Mouse (Mus musculus) retina, postnatal 7 days (tissue): Measurements from ENCODE around the gene Yes1.
"Not testable (repeated sequence)": the region's sequence is repeated elsewhere in the genome, so short reads cannot be mapped to it uniquely, and the experiment has no call there.

ENCODE experiments used
- DNase-seq: peaks from one replicate; pipeline ENCODE4 v3.0.0-alpha.2; 2012; ENCODE audit warnings: low read depth, low spot score

Gene Yes1

GRCm38 (mm10) chr5:32610801-32611340, at the start of gene Yes1:
TSS of gene Yes1 (plus strand) at chr5:32611171.
- peak; percentile 77 for DNase-seq

DNA sequence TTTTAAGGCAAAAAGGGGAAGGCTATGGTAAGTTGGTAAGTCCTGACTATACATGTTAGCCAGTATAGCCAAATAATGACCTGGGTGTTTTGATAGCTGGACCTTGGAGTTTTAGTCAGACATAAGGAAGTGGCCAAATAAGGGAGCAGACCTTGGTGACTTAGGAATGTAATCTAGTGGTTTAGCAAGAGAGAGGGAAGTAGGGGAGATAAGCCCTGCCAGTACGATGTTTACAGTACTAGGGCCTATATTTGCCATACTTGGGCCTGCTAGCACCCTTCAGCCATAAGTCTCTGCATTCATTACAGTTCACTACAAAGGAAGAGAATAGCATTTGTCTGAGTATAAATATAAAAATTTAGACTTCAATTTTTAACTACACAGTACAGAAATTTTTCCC, 46.3 kb upstream of the Yes1 start:
- no peak for DNase-seq

DNA sequence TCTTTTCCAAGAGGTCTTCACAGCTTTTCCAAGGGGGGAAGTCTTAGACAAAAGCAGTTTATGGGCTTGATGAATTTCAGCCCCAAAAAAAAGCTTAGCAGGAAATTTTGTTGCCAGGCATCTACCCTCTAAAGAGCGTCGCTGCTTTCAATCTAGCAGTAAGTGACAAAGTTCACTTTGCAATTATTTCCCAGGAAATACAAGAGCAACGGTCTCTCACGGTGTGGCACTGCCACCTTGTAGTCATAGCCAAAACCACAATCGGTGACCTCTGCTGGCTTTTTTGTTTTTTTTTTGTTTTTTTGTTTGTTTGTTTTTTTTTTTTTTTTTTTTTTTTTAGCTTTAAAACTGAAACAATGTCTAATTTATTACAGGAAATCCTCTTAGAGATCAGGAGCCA, 39.2 kb upstream of the Yes1 start:
- no peak for DNase-seq

DNA sequence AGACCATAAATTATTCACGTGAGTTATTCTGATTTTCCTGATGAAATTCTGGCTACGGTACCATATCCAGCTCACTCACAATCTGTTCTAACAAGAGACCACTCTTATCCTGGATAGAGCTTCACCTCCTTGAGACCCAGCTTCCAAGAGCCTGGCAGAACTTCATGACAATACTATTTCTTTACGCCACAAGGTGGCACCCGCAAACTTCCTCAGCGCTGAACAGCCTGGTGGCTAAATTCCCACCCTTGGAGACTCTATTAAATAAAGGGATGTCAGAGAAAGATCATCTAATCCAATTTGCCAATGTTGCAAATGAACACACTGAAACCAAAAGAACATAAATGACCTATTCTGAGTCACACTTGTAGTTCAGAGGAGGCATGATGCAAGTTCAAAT, 22.8 kb upstream of the Yes1 start:
- peak; percentile 33 for DNase-seq

GRCm38 (mm10) chr5:32593793-32594192, 17.2 kb upstream of the Yes1 start:
- no peak for DNase-seq

DNA sequence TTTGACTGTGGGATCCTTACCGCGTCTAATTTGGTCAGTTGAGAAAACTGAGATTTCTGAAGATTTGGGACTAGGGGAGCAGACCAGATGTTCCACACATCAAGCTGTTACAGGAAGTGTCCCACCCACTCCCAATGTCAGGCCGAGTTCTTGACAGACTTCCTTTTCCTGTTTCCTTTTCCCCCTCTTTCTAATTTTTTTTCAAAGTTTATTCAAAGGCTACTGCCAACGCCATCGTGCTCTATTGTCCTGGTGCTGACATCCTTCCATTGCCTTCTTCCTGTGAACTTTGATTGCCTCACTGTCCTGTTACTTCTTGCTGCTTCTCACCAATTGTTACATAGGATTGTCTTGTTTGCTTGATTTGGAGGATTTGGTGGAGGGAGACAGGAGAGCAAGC, 16.6 kb upstream of the Yes1 start:
- no peak for DNase-seq

- DNase-seq, result no peak
These were observed 5.1 kb upstream of the Yes1 start for GRCm38 (mm10) chr5:32605911-32606310.

DNA sequence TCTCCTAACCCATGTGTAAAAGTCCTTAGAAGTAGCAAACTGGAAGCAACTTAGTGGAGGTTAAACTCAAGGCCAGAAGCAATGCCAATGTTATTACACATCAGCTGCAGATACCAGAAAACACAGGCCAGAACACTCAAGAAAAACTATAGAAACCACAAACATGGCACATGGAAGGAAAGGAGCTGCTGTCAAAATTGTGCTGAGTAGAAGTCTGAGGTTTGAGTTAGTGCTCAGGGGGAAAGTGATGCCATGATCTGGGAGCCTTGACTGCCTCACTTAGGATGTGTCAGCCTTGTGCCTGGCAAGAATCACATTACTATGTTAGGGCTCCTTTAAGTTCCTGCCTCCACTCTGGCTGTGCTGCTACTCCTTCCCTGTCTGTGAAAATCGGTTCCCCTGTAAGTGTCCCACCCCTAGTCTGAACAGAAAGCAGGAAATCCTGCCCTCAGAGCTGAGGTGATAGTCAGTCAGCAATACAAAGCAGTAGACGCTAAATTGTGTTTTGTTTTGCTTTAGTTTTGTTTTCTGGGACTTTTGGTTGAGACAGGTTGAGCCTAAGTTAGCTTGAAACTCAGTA, 3.1 kb upstream of the Yes1 start:
- no peak for DNase-seq

- no peak for DNase-seq
These were observed 2.5 kb upstream of the Yes1 start for GRCm38 (mm10) chr5:32608516-32608915.

GRCm38 (mm10) chr5:32610064-32610800, 739 bp upstream of the Yes1 start:
- peak; percentile 16 for DNase-seq

GRCm38 (mm10) chr5:32611341-32611961, 480 bp downstream of the Yes1 start:
- no peak for DNase-seq

DNA sequence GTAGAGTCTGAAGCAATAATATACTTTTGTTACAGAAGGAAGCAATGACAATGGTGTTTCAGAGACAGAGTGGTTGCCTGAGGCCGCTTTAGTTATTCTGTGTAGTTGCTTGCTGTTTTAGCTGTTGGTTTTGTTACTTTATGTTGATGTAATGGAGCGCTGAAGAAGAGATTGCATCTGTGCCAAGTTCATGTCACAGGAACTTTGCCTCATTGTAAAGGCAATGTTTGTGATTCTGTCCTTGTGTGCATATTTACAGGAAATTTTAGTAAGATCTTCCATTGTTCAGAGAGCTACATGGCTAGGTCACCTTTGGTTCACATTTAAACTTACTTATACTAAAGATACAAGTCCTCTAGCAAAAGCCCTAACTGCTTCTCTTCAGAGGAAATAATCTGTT, 3.3 kb downstream of the Yes1 start:
- no peak for DNase-seq

DNA sequence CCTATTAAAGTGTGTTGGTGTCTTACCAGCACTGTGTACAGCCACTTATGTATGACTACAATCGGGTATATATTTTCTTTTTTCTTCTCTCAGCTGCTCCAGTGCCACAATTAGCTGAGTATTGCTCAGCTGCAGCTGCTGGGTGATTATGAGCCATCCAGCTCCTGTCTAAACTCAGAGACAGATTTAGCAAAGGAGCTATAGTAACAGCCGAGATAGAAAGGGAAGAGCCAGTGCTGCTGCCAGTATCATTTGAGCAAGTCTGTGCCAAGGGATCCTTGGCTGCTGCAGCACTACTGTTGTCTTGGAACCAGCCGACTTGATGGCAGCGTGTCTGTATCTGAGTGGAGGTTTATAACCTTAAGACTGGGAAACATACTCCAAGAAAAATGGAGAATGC, 3.7 kb downstream of the Yes1 start:
- no peak for DNase-seq

- DNase-seq, result not testable (repeated sequence)
These were observed 5.5 kb downstream of the Yes1 start for GRCm38 (mm10) chr5:32616489-32616888.

DNA sequence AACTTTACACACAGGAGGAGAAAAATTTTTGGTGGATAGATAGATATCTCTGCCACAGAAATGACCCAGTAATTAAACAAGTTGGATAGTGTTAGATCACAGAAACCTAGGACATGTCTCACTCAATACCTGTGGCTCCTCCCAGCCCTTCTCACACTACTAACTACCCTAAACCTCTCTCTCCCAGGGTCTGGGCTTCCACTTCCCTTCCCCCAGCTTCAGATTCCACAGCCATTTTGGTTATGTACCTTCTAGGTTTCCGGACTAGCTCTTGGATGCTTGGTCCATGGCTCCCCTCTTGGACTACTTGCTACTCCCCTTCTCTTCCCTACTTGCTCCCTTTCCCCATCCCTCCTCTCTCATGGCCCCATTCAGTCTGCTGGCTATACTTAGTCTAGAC, 6.9 kb downstream of the Yes1 start:
- no peak for DNase-seq

- no peak for DNase-seq
These were observed 12.7 kb downstream of the Yes1 start for GRCm38 (mm10) chr5:32623649-32624048.

DNA sequence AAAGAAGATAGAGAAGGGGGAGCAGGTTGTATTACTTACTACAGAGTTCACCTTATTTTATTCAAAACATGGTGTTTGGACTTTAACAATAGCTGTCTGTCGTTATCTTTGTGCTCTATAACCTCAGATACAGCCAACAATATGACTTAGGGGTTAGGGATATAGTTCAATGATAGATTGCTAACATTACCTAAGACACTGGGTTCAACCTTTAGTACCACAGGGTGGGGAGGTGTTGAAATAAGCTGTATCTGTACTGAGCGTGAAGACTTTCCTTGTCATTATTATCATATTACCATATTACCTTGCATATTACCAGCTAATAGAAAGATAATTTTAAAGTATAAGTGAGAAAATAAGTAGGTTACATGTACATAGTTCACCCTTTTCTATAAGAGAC, 13.8 kb downstream of the Yes1 start:
- no peak for DNase-seq

GRCm38 (mm10) chr5:32633185-32633584, 22.2 kb downstream of the Yes1 start:
- no peak for DNase-seq

DNA sequence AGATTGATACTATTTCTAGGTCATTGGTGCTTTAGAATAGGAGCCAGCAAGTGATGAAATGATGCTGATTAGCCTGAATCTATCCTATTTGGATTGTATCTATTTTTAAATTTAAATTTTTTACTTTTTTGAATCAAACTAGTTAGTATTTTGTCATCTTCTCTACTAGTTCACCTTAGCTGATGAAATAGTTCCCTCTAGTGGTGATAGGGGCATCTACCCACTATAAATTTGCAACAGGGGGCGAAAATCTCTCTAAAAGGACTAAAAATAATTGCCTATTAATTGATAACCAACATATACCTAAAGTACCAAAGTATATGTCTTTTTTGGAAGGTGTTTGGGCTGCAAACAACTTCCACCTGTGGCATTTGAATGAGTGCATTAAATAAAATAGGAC, 46.4 kb downstream of the Yes1 start:
- peak; percentile 13 for DNase-seq

GRCm38 (mm10) chr5:32682475-32682874, 71.5 kb downstream of the Yes1 start:
- DNase-seq, result no peak

DNA sequence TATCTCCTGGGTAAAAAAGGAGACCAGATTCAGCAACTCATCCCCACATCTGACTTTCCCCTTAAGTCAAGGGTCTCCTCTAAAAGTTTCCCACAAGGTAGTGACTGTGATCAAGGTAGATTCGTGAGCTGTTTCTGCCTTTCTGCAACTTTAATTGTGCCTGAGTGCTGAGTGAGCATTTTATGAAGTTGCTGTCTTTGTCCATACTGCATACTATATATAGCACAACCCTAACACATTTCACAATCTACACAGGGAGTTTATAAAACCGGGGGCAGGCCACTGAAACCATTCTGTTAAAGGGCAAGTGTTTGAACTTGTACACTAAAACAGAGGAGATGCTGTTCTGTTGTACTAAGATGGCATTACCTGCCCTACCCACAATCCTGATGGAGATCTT, 82.4 kb downstream of the Yes1 start:
- no peak for DNase-seq

DNA sequence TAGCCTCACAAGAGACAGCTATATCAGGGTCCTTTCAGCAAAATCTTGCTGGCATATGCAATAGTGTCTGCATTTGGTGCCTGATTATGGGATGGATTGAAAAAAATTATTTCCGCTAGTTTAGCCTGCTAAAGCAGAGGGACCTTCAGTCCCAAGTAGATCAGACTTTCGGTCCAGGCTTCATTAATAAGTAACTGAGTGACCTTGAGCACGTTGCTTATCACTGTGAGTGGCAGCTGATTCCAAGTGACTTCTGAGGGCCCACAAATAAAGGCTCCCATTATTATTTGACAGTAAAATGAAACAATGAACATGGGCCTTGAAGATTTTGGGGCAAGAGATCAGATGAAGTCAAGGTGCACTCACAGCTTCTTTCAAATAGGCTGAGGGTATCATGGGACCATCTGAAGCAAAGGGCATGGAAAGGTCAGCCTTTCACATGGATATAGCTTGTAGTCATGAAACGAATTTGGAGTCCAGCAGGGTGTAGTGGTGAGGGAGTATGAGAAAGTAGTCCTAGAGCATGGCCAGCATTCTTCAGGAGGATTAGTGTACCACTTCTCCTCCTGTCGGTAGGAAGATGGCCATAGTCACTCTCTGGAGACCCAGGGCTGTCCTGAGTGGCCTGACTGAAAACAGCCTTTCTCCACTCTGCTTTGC, 86.4 kb downstream of the Yes1 start:
- no peak for DNase-seq
